In the genomic region with DNA sequence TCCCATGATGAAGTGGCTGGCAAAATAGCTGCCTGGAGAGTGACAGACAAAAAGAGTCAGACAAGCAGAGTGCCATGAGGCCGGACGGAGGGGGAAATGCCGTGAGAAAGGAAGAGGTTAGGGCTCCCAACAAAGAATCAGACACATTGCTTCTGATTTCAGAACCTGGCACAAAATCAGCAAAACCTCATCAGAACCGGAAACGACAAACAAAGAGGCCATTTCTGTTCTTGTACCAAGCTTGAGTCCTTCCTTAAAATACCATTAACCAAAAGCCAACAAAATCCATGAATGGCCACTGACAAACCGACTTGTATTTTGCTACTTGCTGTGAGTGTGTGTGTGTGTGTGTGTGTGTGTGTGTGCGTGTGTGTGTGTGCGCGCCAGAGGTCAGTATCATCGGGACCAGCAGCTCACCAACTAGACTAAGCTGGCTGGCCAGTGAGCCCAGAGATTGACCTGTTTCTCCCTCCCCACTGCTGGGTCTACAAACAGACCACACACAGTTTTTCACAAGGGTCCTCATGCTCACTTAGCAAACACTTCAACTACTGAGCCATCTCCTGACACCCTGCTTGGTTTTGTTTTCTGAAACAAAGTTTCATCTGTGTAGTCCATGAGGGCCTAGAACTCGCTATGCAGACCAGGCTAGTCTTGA, we compare ENCODE assay signal across 27 mouse cellular contexts. TPM values are rescaled to one million over a fixed set of nuclear protein-coding genes. Genes with fewer than 3 reads are reported as not detected.
DNase-seq lines count a peak whose midpoint lies in the region; ATAC-seq and TF ChIP-seq lines count a peak whose summit lies in the region.
"Had no signal": no experiment of that assay in that cellular context is flagged by ENCODE, and none has a peak within 500 bp of the region (broad histone marks: within the 10 kb centered on the region; RNA-seq: fewer than 3 reads in every experiment).

No protein-coding gene starts in this region.

- TF ChIP-seq CTCF in heart, adult 2 months (IDR thresholded peaks at IDR 0.05): no peak
- TF ChIP-seq CTCF in cerebellum, adult 2 months (IDR thresholded peaks at IDR 0.05; ENCODE audit: borderline replicate concordance, insufficient read depth, low read depth, low read length): no peak

- no peaks in the 10 kb centered on the region for H3K79me2 ChIP-seq in heart, adult 2 months (replicated peaks; ENCODE audit: control insufficient read depth, insufficient read depth, low read length)

- intact Hi-C loops in heart, adult 2 months (cut with DNase I): loop anchor here (5.0 kb wide), 1 partner anchor 46 kb away; no protein-coding TSS in a partner anchor

- no peak overlapping the region for H3K9ac ChIP-seq in heart, adult 2 months (ENCODE audit: low read depth, low read length)
- no peak overlapping the region for H3K9ac ChIP-seq in kidney, embryonic 15.5 days
- H3K9ac ChIP-seq in midbrain, embryonic 11.5 days (ENCODE audit: low read length): no peak overlapping the region
- H3K9ac ChIP-seq: embryonic facial prominence, embryonic 12.5 days; forebrain, embryonic 15.5 days; heart, embryonic 15.5 days; hindbrain, embryonic 12.5 days; liver, embryonic 13.5 days; neural tube, embryonic 12.5 days had no signal

- no peaks in the 10 kb centered on the region for H3K36me3 ChIP-seq in heart, adult 2 months (ENCODE audit: control insufficient read depth, insufficient read depth, low read length)
- no peaks in the 10 kb centered on the region; the same call in 1 of the 2 replicates for H3K36me3 ChIP-seq in kidney, embryonic 15.5 days
- no peaks in the 10 kb centered on the region for H3K36me3 ChIP-seq in midbrain, embryonic 11.5 days (ENCODE audit: control insufficient read depth, insufficient read depth, low read length)
- peaks cover 9% of the 10 kb centered on the region for H3K36me3 ChIP-seq in midbrain, embryonic 10.5 days
- H3K36me3 ChIP-seq: heart, embryonic 15.5 days had no signal

- 0 out of 2 replicates have a peak, but pooled peaks have one; percentile 25 for TF ChIP-seq EP300 in heart, adult 2 months (IDR thresholded peaks at IDR 0.05; ENCODE audit: insufficient read depth, low read depth, low read length)

- no peaks in the 10 kb centered on the region for H3K27me3 ChIP-seq in heart, adult 2 months (ENCODE audit: control insufficient read depth, insufficient read depth, low read length)
- no peaks in the 10 kb centered on the region for H3K27me3 ChIP-seq in kidney, embryonic 15.5 days
- H3K27me3 ChIP-seq in midbrain, embryonic 11.5 days (ENCODE audit: control insufficient read depth, insufficient read depth, low read length): no peaks in the 10 kb centered on the region
- no peaks in the 10 kb centered on the region for H3K27me3 ChIP-seq in midbrain, embryonic 10.5 days (ENCODE audit: low read depth, poor library complexity, severe bottlenecking)
- no peaks in the 10 kb centered on the region for H3K27me3 ChIP-seq in cerebellum, adult 2 months (ENCODE audit: control insufficient read depth, insufficient read depth, low read length)
- H3K27me3 ChIP-seq: embryonic facial prominence, embryonic 12.5 days; forebrain, embryonic 15.5 days; heart, embryonic 15.5 days; hindbrain, embryonic 12.5 days; liver, embryonic 13.5 days; neural tube, embryonic 12.5 days had no signal

- ATAC-seq in kidney, embryonic 15.5 days (replicated peaks; ENCODE audit: low FRiP score): no peak
- no peak for ATAC-seq in midbrain, embryonic 11.5 days (ENCODE audit: low FRiP score)
- ATAC-seq: forebrain, embryonic 15.5 days; midbrain, embryonic 16.5 days had no signal

- WGBS in heart, adult 2 months: 60% methylated on average over 11 of the region's 11 CpGs
- WGBS in kidney, embryonic 15.5 days: 95% methylated on average over 11 of the region's 11 CpGs
- 89% methylated on average over 11 of the region's 11 CpGs for WGBS in midbrain, embryonic 11.5 days
- WGBS in midbrain, embryonic 10.5 days: 93% methylated on average over 11 of the region's 11 CpGs
- 89% methylated on average over 11 of the region's 11 CpGs for WGBS in cerebellum, adult 2 months

- no peak overlapping the region for H3K4me2 ChIP-seq in kidney, embryonic 15.5 days
- H3K4me2 ChIP-seq in midbrain, embryonic 11.5 days: no peak overlapping the region
- H3K4me2 ChIP-seq: embryonic facial prominence, embryonic 12.5 days; forebrain, embryonic 15.5 days; heart, embryonic 15.5 days; hindbrain, embryonic 12.5 days; liver, embryonic 13.5 days; neural tube, embryonic 12.5 days had no signal

- peaks cover 4% of the 10 kb centered on the region for H3K4me1 ChIP-seq in heart, adult 2 months (ENCODE audit: control insufficient read depth, insufficient read depth, low read length)
- H3K4me1 ChIP-seq in kidney, embryonic 15.5 days: peaks cover 4% of the 10 kb centered on the region; the same call in 1 of the 2 replicates
- no peaks in the 10 kb centered on the region for H3K4me1 ChIP-seq in midbrain, embryonic 11.5 days (ENCODE audit: control insufficient read depth, insufficient read depth, low read length)
- peaks cover 4% of the 10 kb centered on the region for H3K4me1 ChIP-seq in midbrain, embryonic 10.5 days
- H3K4me1 ChIP-seq in cerebellum, adult 2 months (ENCODE audit: control insufficient read depth, insufficient read depth, low read length): no peaks in the 10 kb centered on the region
- H3K4me1 ChIP-seq: embryonic facial prominence, embryonic 12.5 days; forebrain, embryonic 10.5 days; forebrain, embryonic 15.5 days; neural tube, embryonic 12.5 days had no signal

- DNase-seq in heart, adult 2 months: no peak
- no peak for DNase-seq in heart, adult 18-20 months
- peak; percentile 31 to 43 for DNase-seq in kidney, postnatal 36 days
- DNase-seq in midbrain, embryonic 11.5 days (ENCODE audit: low spot score, missing footprints): peak; percentile 51
- no peak for DNase-seq in midbrain, embryonic 10.5 days (ENCODE audit: low spot score)
- no peak for DNase-seq in cerebellum, postnatal 10 days
- DNase-seq in cerebellum, adult 2 months: no peak
- DNase-seq: adrenal gland, postnatal 36 days; cerebellum, adult 8-10 months; cerebellum, postnatal 36 days; liver, embryonic 13.5 days; lung, adult 2 months; right cerebral cortex, adult 18-20 months; spleen, adult 18-20 months; thymus, adult 18-20 months; thymus, postnatal 25 days had no signal

- H3K9me3 ChIP-seq in kidney, embryonic 15.5 days (replicated peaks): no peaks in the 10 kb centered on the region
- no peaks in the 10 kb centered on the region for H3K9me3 ChIP-seq in midbrain, embryonic 11.5 days (ENCODE audit: control insufficient read depth, low read length)
- H3K9me3 ChIP-seq in midbrain, embryonic 10.5 days (replicated peaks): no peaks in the 10 kb centered on the region
- H3K9me3 ChIP-seq: embryonic facial prominence, embryonic 12.5 days; forebrain, embryonic 10.5 days; forebrain, embryonic 15.5 days; heart, embryonic 10.5 days; heart, embryonic 15.5 days; hindbrain, embryonic 12.5 days; liver, embryonic 13.5 days; neural tube, embryonic 12.5 days had no signal

- TF ChIP-seq POLR2A in heart, adult 2 months (IDR thresholded peaks at IDR 0.05; ENCODE audit: insufficient read depth, low read depth, low read length): no peak
- no peak for TF ChIP-seq POLR2A in cerebellum, adult 2 months (IDR thresholded peaks at IDR 0.05; ENCODE audit: borderline replicate concordance, insufficient read depth, low read length)

- peak overlapping the region; percentile 36 for H3K27ac ChIP-seq in heart, adult 2 months
- no peak overlapping the region for H3K27ac ChIP-seq in kidney, embryonic 15.5 days
- no peak overlapping the region for H3K27ac ChIP-seq in midbrain, embryonic 11.5 days (ENCODE audit: low read depth, low read length)
- no peak overlapping the region for H3K27ac ChIP-seq in midbrain, embryonic 10.5 days (replicated peaks)
- H3K27ac ChIP-seq in cerebellum, adult 2 months (ENCODE audit: insufficient read depth, low read length): no peak overlapping the region
- H3K27ac ChIP-seq: embryonic facial prominence, embryonic 12.5 days; forebrain, embryonic 10.5 days; forebrain, embryonic 15.5 days; heart, embryonic 10.5 days; heart, embryonic 15.5 days; hindbrain, embryonic 12.5 days; kidney, postnatal 0 days; layer of hippocampus, adult 2 months; liver, embryonic 13.5 days; neural tube, embryonic 12.5 days had no signal

- no peak overlapping the region for H3K4me3 ChIP-seq in heart, adult 2 months
- no peak overlapping the region for H3K4me3 ChIP-seq in kidney, embryonic 15.5 days (replicated peaks)
- H3K4me3 ChIP-seq in midbrain, embryonic 11.5 days (ENCODE audit: low read depth, low read length): no peak overlapping the region
- H3K4me3 ChIP-seq in midbrain, embryonic 10.5 days: no peak overlapping the region
- no peak overlapping the region for H3K4me3 ChIP-seq in cerebellum, adult 2 months (replicated peaks; ENCODE audit: insufficient read depth, low read depth, low read length)
- H3K4me3 ChIP-seq: embryonic facial prominence, embryonic 12.5 days; forebrain, embryonic 10.5 days; forebrain, embryonic 15.5 days; heart, embryonic 10.5 days; heart, embryonic 15.5 days; hindbrain, embryonic 12.5 days; layer of hippocampus, adult 2 months; liver, embryonic 13.5 days; neural tube, embryonic 12.5 days had no signal

RNA-seq across cellular contexts. Expression of a gene that starts 16.4 kb away (rescaled TPM):
- 1 to 10 TPM; 6.0 to 7.2 TPM for total RNA-seq in heart, adult 2 months (2021)
- polyA plus RNA-seq in heart, adult 2 months (2012; rRNA removed): 3.0 and 5.7 TPM in 2 replicates
- 1 to 10 TPM; 5.8 to 7.2 TPM for total RNA-seq in heart, adult 18-20 months (2021)
- polyA plus RNA-seq in kidney, embryonic 15.5 days (2015; fragmentation: Nextera tagmentation; extraction: Ambion mirVana): 12.4 and 12.5 TPM in 2 replicates
- polyA plus RNA-seq in midbrain, embryonic 11.5 days (2014; fragmentation: Nextera tagmentation; extraction: Ambion mirVana): 17.8 and 18.1 TPM in 2 replicates
- polyA plus RNA-seq in midbrain, embryonic 10.5 days (2016; fragmentation: Nextera tagmentation; extraction: Ambion mirVana): 5.3 and 10.1 TPM in 2 replicates
- polyA plus RNA-seq in cerebellum, adult 2 months (2012; rRNA removed): 121 and 147 TPM in 2 replicates

RNA-seq across cellular contexts. Expression of a gene that starts 37.5 kb away (rescaled TPM):
- total RNA-seq in heart, adult 2 months (2021): 10 to 100 TPM; 29.2 to 34.1 TPM
- polyA plus RNA-seq in heart, adult 2 months (2012; rRNA removed): 45.5 and 80.1 TPM in 2 replicates
- 10 to 100 TPM; 32.0 to 33.3 TPM for total RNA-seq in heart, adult 18-20 months (2021)
- polyA plus RNA-seq in kidney, embryonic 15.5 days (2015; fragmentation: Nextera tagmentation; extraction: Ambion mirVana): 45.7 and 58.1 TPM in 2 replicates
- polyA plus RNA-seq in midbrain, embryonic 11.5 days (2014; fragmentation: Nextera tagmentation; extraction: Ambion mirVana): 72.3 and 83.0 TPM in 2 replicates
- polyA plus RNA-seq in midbrain, embryonic 10.5 days (2016; fragmentation: Nextera tagmentation; extraction: Ambion mirVana): 37.5 and 40.9 TPM in 2 replicates
- polyA plus RNA-seq in cerebellum, adult 2 months (2012; rRNA removed): 34.8 and 44.0 TPM in 2 replicates

Comparison
In these comparisons a context has a peak if more than half of its experiments do, and no peak if none do; other contexts are left out.
1. DNase-seq: peak in kidney, postnatal 36 days (2 of 2) and midbrain, embryonic 11.5 days (single experiment); none in heart, adult 2 months (0 of 2), heart, adult 18-20 months (0 of 2), midbrain, embryonic 10.5 days (single experiment), cerebellum, postnatal 10 days (0 of 2) and cerebellum, adult 2 months (0 of 2).